Mouse (Mus musculus) embryo, embryonic 11 days (tissue): Measurements from ENCODE around the gene Urod.

Experiments used
- DNase-seq: peaks from one replicate; pipeline ENCODE4 v3.0.0-alpha.2; 2015

Gene Urod

DNA sequence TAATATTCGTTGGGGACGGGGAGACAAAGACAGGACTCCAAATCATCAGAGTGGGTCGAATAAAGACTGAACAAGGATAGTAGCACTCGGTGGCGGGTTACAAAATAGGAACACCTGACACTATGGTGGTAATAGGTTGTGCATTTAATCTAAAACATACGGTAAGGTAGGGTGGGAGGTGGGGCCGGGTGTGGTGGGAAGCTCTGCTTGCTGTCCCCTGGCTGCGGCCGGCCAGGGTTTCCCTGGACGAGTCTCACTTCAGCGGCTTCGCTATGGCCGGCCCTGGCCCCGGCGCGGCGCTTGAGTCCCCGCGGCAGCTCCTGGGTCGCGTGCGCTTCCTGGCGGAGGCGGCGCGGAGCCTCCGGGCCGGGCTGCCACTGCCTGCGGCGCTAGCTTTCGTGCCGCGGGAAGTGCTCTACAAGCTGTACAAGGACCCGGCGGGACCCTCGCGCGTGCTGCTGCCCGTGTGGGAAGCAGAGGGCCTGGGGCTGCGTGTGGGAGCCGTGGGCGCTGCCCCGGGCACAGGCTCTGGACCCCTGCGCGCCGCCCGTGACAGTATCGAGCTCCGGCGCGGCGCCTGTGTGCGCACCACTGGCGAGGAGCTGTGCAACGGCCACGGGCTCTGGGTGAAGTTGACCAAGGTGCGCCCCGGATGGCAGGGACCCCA, 1.1 kb upstream of the Urod start, which contains the start of gene Hectd3:
Gene Hectd3, plus strand, starts transcription at position 187 of the 667 bp plus-strand sequence.
- DNase-seq, result peak; percentile 85

DNA sequence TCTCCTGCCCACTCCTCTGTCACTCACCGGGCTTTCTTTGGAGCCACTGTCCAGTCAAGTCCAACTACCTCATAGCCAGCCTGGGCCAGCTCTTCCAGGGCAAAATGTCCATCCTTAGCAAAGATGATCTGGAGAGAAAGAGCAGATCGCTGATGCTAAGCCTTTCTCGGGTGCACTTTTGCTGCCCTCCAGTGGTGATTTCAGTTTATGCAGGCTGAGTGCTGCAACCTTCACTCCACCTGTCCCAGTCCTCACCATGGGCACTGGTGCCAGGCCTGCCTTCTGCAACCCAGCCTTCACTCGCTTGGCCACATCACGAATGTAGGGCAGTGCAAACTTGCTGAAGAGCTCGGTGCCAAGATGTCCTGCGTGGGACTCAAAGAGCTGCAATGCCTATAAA, 2.8 kb downstream of the Urod start:
- peak; percentile 78 for DNase-seq

DNA sequence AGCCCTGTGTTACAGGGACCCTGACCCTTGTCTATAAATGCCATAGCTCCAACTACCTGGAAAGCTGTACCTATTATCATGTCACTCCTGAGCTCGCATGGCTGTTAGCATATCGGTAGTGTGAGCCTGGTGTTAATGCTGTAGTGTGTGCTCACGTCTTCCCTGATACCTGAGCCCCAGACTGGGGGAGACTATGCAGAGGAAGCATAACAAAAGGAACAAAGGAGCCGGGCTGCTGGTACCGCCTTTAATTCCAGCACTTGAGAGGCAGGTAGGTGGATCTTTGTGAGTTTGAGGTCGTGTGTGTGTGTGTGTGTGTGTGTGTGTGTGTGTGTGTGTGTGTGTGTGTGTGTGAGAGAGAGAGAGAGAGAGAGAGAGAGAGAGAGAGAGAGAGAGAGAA, 4.5 kb downstream of the Urod start:
- no peak for DNase-seq

DNA sequence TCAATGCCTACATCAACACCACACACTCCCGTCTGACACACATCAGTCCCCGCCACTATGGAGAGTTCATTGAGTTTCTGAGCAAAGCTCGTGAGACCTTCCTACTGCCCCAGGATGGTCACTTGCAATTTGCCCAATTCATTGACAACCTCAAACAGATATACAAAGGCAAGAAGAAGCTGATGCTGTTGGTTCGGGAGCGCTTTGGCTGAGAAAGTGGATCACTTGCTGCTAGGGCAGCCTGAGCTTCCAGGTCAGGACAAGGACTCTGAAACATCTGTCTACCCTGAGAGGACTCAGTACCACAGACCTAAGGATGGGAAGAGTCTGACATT, 7.1 kb downstream of the Urod start:
- DNase-seq, result no peak

DNA sequence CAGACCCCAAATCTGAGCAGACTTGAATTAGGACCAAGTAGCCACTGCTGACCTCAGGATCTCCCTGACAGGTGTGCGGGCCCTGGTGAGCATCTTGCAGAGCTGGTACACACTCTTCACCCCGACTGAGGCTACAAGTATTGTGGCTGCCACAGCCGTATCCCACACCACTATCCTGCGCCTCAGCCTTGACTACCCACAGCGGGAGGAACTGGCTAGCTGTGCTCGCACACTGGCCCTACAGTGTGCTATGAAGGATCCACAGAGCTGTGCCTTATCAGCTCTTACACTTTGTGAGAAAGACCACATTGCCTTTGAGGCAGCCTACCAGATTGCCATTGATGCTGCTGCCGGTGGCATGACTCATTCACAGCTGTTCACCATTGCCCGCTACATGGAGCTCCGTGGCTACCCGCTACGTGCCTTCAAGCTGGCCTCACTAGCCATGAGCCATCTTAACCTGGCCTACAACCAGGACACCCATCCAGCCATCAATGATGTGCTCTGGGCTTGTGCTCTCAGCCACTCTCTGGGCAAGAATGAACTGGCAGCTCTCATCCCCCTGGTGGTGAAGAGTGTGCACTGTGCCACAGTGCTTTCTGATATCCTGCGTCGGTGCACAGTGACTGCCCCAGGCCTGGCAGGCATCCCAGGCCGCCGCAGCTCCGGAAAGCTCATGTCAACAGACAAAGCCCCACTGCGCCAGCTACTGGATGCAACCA, 7.7 kb downstream of the Urod start:
- DNase-seq, result peak; percentile 74

DNA sequence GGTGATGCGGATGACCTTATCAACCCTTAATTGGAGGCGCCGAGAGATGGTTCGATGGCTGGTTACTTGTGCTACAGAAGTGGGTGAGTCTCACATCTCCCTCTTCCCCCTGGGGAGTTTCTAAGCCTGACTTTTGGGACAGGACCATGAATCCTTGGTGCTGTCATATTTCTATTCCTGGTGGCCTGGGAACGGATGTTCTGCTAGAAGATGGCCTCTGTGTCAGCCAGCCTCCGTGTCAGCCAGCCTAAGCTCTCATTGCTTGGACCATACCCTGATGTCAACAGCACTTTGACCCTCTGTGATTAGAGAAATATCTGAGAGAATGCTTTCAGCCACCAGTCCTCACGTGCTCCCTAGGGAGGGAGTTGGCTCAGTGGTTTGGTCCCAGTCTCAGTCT, 8.5 kb downstream of the Urod start:
- DNase-seq, result no peak

DNA sequence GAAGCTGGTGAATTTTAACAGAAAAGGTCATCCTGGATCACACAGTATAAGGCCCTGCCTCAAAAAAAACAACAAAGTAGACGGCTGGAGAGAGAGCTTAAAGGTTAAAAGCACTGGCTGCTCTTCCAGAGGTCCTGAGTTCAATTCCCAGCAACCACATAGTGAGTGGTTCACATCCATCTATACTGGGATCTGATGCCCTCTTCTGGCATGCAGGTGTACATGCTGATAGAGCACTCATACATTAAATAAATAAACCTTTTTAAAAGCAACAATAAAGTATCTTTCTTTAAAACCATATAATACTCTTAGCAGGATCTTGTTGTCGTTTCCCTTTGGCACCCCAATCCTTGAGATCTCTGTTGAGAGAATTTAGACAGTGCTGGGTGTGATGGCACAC, 17.7 kb downstream of the Urod start:
- no peak for DNase-seq

DNA sequence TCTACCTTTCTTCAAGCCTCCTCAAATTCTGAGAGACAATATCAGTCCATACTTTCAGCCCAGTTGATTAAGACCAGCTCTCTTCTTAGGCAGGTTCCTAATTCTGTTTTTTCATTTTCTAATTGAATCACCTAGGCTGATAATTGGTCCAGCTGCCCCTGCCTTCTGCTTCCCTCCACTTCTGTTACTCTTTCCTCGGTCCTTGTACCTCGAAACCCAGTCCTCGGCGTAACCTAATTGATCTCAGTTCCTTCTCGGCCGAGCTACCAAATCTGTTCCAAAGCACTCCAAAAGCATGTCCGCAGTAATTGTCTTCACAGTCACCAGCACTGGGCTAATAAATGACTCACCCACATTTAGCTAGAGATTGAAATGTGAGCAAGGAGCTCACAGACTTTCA, 39.3 kb downstream of the Urod start:
- no peak for DNase-seq

DNA sequence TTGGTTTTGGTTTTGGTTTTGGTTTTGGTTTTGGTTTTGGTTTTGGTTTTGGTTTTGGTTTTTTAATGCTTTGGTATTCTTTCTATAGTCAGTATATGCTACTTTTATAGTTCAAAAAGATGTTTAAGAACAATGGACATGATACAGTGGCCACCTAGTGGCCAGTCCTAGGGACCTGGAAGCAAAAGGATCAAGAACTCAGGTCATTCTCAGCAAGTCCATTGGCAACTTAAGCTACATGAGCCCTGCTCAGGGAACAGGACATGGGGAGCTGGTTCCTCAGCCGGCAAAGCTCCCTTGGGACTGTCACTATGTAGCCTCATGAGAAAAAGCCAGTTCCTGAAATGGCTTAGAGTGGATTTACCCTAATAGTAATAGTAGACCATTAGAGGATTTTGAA, 42.6 kb downstream of the Urod start:
- DNase-seq, result peak; percentile 47

DNA sequence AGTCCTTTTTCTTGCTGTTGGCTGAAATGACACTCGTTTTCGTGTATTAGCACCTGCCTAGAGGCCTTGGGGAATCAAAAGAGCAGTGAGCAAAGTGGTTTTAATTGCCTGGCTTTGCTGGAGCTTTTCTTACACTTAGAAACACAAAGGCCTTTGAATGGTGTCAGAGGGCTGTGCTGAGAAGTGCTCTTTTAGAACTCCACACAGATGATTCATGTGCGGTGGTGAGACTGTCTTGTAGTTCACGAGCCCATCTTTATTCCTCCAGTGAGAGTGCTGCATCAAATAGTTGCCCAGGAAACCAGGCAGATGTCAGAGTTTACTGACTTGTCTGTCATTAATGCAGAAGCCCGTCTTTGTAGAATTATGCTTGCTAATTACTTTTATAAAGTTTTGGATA, 50.2 kb downstream of the Urod start:
- DNase-seq, result peak; percentile 36

DNA sequence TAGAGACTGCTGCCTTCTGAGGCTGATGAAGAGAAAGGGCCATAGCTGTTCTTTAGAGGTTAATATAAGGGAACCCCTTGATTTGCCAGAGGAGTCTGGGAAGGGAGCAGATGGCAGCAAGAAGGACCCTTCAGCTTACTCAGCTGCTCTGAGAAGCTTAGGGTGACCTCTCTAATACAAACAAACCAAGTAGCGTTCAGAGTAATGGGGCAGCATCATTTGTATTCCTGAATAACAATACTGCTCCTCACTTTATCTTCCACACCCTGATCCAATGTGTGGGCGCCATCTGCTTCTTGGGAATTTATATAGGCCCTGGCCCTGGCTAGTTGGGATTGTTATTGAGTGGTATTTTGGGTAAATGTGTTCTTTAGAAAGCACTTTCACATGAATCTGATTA, 51.5 kb downstream of the Urod start:
- DNase-seq, result peak; percentile 16
